Mouse (Mus musculus) MEL (cell line): ENCODE results near the gene Hectd1. TPM values are rescaled to one million over a fixed set of nuclear protein-coding genes. Genes with fewer than 3 reads are reported as not detected.

Source experiments
- DNase-seq: peaks from one replicate; pipeline ENCODE4 v3.0.0; 2011; ENCODE audit warnings: low read depth, low spot score
- H3K27ac ChIP-seq: 2 replicates; pipeline ENCODE4 v1.5.1; 2012; ENCODE audit warnings: low read depth, mild to moderate bottlenecking, control low read depth, low read length, moderate library complexity; ENCODE audit not compliant: control insufficient read depth
- H3K27me3 ChIP-seq, 2 experiments: fragments of 150-350 bp in 1 of 2; sonication (generic) in 1 of 2; 2 replicates each; pipeline ENCODE4 v1.6.1; 2012; ENCODE audit warnings: low read length in 2 of 2, mild to moderate bottlenecking in 2 of 2, improper control_type of control experiment in 1 of 2, moderate library complexity in 1 of 2; ENCODE audit not compliant: insufficient read depth in 2 of 2, control insufficient read depth in 1 of 2
- H3K36me3 ChIP-seq, 2 experiments: 2 replicates each; pipeline ENCODE4 v1.6.1; 2012 to 2014; ENCODE audit warnings: low read length in 2 of 2, improper control_type of control experiment in 1 of 2, inconsistent platforms in 1 of 2, mild to moderate bottlenecking in 1 of 2; ENCODE audit not compliant: insufficient read depth in 2 of 2, control insufficient read depth in 1 of 2
- H3K4me1 ChIP-seq, 2 experiments: fragments of 150-350 bp in 1 of 2; sonication (generic) in 1 of 2; 2 replicates each; pipeline ENCODE4 v1.6.1; 2012; ENCODE audit warnings: low read length in 2 of 2, improper control_type of control experiment in 1 of 2, mild to moderate bottlenecking in 1 of 2; ENCODE audit not compliant: insufficient read depth in 2 of 2, control insufficient read depth in 1 of 2
- H3K4me3 ChIP-seq, 2 experiments: fragments of 150-350 bp in 1 of 2; sonication (generic) in 1 of 2; 2 replicates each; pipeline ENCODE4 v1.5.1; 2012; ENCODE audit warnings: low read depth in 2 of 2, low read length in 2 of 2, mild to moderate bottlenecking in 2 of 2, moderate library complexity in 2 of 2, control low read depth in 1 of 2, improper control_type of control experiment in 1 of 2; ENCODE audit not compliant: control insufficient read depth in 1 of 2, insufficient read depth in 1 of 2
- H3K79me2 ChIP-seq: 2 replicates; pipeline ENCODE4 v1.6.1; 2012; ENCODE audit warnings: mild to moderate bottlenecking, low read length, moderate library complexity; ENCODE audit not compliant: control insufficient read depth, poor library complexity, insufficient read depth
- H3K9ac ChIP-seq: 2 replicates; pipeline ENCODE4 v1.6.1; 2012; ENCODE audit warnings: low read depth, mild to moderate bottlenecking, control low read depth, low read length, moderate library complexity; ENCODE audit not compliant: control insufficient read depth, poor library complexity, severe bottlenecking
- H3K9me3 ChIP-seq: fragments of 150-350 bp; sonication (generic); replicated peaks from 2 replicates; pipeline ENCODE4 v1.6.1; 2012; ENCODE audit warnings: mild to moderate bottlenecking, low read length, improper control_type of control experiment, moderate library complexity; ENCODE audit not compliant: insufficient read depth
- CHD2 ChIP-seq: IDR thresholded peaks from 2 replicates; pipeline ENCODE4 v1.6.1; 2011; ENCODE audit warnings: low read length, improper control_type of control experiment
- CTCF ChIP-seq, 3 experiments: IDR thresholded peaks in 2 of 3; conservative IDR thresholded peaks in 1 of 3; 2 replicates each; pipeline ENCODE4 v1.5.1; 2011 to 2012; ENCODE audit warnings: low read length in 3 of 3, low read depth in 2 of 3, mild to moderate bottlenecking in 2 of 3, improper control_type of control experiment in 1 of 3, inconsistent platforms in 1 of 3, mixed read lengths in 1 of 3, moderate library complexity in 1 of 3; ENCODE audit not compliant: control insufficient read depth in 1 of 3, insufficient read depth in 1 of 3, poor library complexity in 1 of 3, severe bottlenecking in 1 of 3
- E2F4 ChIP-seq: IDR thresholded peaks from 2 replicates; pipeline ENCODE4 v1.6.1; 2011; ENCODE audit warnings: low read depth, low read length, improper control_type of control experiment, borderline replicate concordance
- ELF1 ChIP-seq: IDR thresholded peaks from 2 replicates; pipeline ENCODE4 v1.6.1; 2014; ENCODE audit warnings: low read depth, mild to moderate bottlenecking, inconsistent platforms, low read length, improper control_type of control experiment, moderate library complexity
- EP300 ChIP-seq, 2 experiments: IDR thresholded peaks; 2 replicates each; pipeline ENCODE4 v1.6.1; 2011; ENCODE audit warnings: improper control_type of control experiment in 2 of 2, low read length in 2 of 2, low read depth in 1 of 2, mild to moderate bottlenecking in 1 of 2
- ETS1 ChIP-seq: IDR thresholded peaks from 2 replicates; pipeline ENCODE4 v1.6.1; 2012; ENCODE audit warnings: low read depth, mild to moderate bottlenecking, inconsistent platforms, low read length, improper control_type of control experiment, moderate library complexity
- GABPA ChIP-seq: IDR thresholded peaks from 2 replicates; pipeline ENCODE4 v1.6.1; 2012; ENCODE audit warnings: low read depth, mild to moderate bottlenecking, inconsistent platforms, low read length, improper control_type of control experiment, moderate library complexity
- GATA1 ChIP-seq: IDR thresholded peaks from 2 replicates; pipeline ENCODE4 v1.6.1; 2011; ENCODE audit warnings: low read depth, low read length, improper control_type of control experiment
- HCFC1 ChIP-seq: IDR thresholded peaks from 2 replicates; pipeline ENCODE4 v1.6.1; 2012; ENCODE audit warnings: low read depth, mild to moderate bottlenecking, inconsistent platforms, low read length, improper control_type of control experiment, moderate library complexity
- MAFK ChIP-seq: IDR thresholded peaks from 2 replicates; pipeline ENCODE4 v1.6.1; 2011; ENCODE audit warnings: low read depth, mild to moderate bottlenecking, low read length, improper control_type of control experiment, borderline replicate concordance
- MAX ChIP-seq: IDR thresholded peaks from 2 replicates; pipeline ENCODE4 v1.6.1; 2011; ENCODE audit warnings: low read length, improper control_type of control experiment
- MAZ ChIP-seq: IDR thresholded peaks from 2 replicates; pipeline ENCODE4 v1.6.1; 2012; ENCODE audit warnings: low read depth, mild to moderate bottlenecking, inconsistent platforms, low read length, improper control_type of control experiment
- MXI1 ChIP-seq: IDR thresholded peaks from 2 replicates; pipeline ENCODE4 v1.6.1; 2011; ENCODE audit warnings: mild to moderate bottlenecking, low read depth, low read length, improper control_type of control experiment
- MYB ChIP-seq: IDR thresholded peaks from 2 replicates; pipeline ENCODE4 v1.6.1; 2011; ENCODE audit warnings: mild to moderate bottlenecking, low read depth, low read length, improper control_type of control experiment
- MYC ChIP-seq: IDR thresholded peaks from 2 replicates; pipeline ENCODE4 v1.6.1; 2011; ENCODE audit warnings: low read depth, mild to moderate bottlenecking, low read length, improper control_type of control experiment, moderate library complexity
- NELFE ChIP-seq: IDR thresholded peaks from 2 replicates; pipeline ENCODE4 v1.6.1; 2011; ENCODE audit warnings: low read depth, low read length, improper control_type of control experiment
- POLR2AphosphoS2 ChIP-seq: IDR thresholded peaks from 2 replicates; pipeline ENCODE4 v1.6.1; 2011; ENCODE audit warnings: low read length, improper control_type of control experiment
- RAD21 ChIP-seq: IDR thresholded peaks from 2 replicates; pipeline ENCODE4 v1.6.1; 2011; ENCODE audit warnings: mild to moderate bottlenecking, low read depth, low read length, improper control_type of control experiment
- RCOR1 ChIP-seq: IDR thresholded peaks from 2 replicates; pipeline ENCODE4 v1.6.1; 2012; ENCODE audit warnings: low read depth, mild to moderate bottlenecking, inconsistent platforms, low read length, improper control_type of control experiment
- TBP ChIP-seq: IDR thresholded peaks from 2 replicates; pipeline ENCODE4 v1.8.0; 2011; ENCODE audit warnings: low read depth, low read length, improper control_type of control experiment
- TCF12 ChIP-seq: IDR thresholded peaks from 2 replicates; pipeline ENCODE4 v1.6.1; 2014; ENCODE audit warnings: low read depth, mild to moderate bottlenecking, inconsistent platforms, low read length, improper control_type of control experiment, moderate library complexity
- ZC3H11A ChIP-seq: IDR thresholded peaks from 2 replicates; pipeline ENCODE4 v1.6.1; 2012; ENCODE audit warnings: low read depth, mild to moderate bottlenecking, inconsistent platforms, low read length, improper control_type of control experiment
- ZMIZ1 ChIP-seq: IDR thresholded peaks from 2 replicates; pipeline ENCODE4 v1.6.1; 2012; ENCODE audit warnings: low read depth, mild to moderate bottlenecking, inconsistent platforms, low read length, improper control_type of control experiment, moderate library complexity
- polyA plus RNA-seq, 2 experiments: library from polyadenylated mRNA; stranded (reverse) in 1 of 2; unstranded in 1 of 2; fragments of >175 nt in 1 of 2; fragments of >200 nt in 1 of 2; gene quantifications; 2 replicates each; pipeline versions ENCODE4 v1.2.1 to v1.2.4; 2012; ENCODE audit warnings: low replicate concordance in 2 of 2, low read depth in 1 of 2; ENCODE audit not compliant: insufficient read length in 2 of 2, insufficient read depth in 1 of 2, missing spikeins in 1 of 2
- total RNA-seq: library from RNA; depleted of rRNA; stranded (reverse); fragments of 300-350 nt; gene quantifications from 2 replicates; pipeline ENCODE4 v1.2.3, GENCODE M21; 2012

Gene Hectd1
- total and polyA plus RNA-seq, 3 experiments = 55.2 to 248 (median 72.0) TPM

DNA sequence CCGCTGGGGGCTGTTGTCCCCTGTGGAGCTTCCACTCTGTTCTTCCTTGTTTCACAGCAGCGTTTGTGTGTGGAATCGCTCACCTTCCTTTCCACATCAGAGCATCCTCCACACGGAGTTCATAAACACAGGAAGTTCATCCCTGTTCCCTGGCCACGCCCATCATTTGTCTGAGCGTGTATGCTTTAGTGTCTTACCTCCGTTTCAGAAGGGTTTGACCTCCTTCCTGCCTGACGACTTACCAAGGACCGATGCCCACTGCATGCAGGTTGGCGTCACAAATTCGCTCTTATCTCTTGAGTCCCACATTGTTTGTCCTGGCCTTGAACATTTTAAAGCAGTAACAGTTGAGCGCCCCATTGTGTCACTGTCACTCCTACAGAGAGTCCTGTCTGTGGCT, 123.6 kb downstream of the Hectd1 start:
- Histone ChIP-seq H3K4me1 (peaks cover 0 to 11% of the 10 kb centered on the region in 2 experiments; a peak in 3 of 4 replicates), H3K9ac (no peak overlapping the region), H3K9me3 (no peaks in the 10 kb centered on the region), H3K4me3 (no peak overlapping the region), H3K36me3 (peaks cover 0 to 5% of the 10 kb centered on the region in 2 experiments; a peak in 2 of 4 replicates), H3K27me3 (no peaks in the 10 kb centered on the region), H3K79me2 (no peaks in the 10 kb centered on the region), H3K27ac (no peak overlapping the region)
- TF ChIP-seq MYC (no peak), MAX (no peak), CHD2 (no peak), E2F4 (no peak), ZC3H11A (no peak), CTCF (IDR thresholded peaks at IDR 0.05 in 2 of 3, conservative IDR thresholded peaks at IDR 0.05 in 1 of 3; ENCODE audit: control insufficient read depth in 1 of 3, insufficient read depth in 1 of 3, low read depth in 2 of 3, low read length in 3 of 3, poor library complexity in 1 of 3, severe bottlenecking in 1 of 3) (no peak), MXI1 (no peak), RAD21 (no peak), POLR2AphosphoS2 (no peak), HCFC1 (no peak), ZMIZ1 (no peak), GABPA (no peak), MYB (no peak), GATA1 (no peak), EP300 (IDR thresholded peaks at IDR 0.05; ENCODE audit: low read depth in 1 of 2, low read length in 2 of 2) (no peak), RCOR1 (no peak), ETS1 (no peak), MAFK (no peak), TBP (no peak), NELFE (no peak)
- no peak for DNase-seq

DNA sequence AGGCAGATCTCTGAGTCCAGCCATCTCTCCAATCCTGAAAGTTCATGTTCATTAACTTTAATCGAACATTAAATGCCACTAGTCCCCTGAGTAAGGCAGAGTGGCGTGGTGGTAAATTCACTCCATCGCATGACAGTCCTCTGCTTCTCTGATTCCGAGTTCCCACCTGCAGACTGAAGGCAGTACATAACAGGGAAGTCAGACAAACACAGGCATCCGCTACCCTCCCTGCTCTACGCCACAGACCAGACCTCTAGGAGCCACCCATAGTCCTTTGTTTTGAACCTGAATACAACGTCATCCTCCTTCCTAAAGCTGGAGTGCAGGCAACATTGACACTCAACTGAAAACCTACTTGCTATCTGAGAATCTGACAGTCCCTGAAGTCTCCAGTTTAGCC, 124.8 kb downstream of the Hectd1 start:
- Histone ChIP-seq H3K27ac (no peak overlapping the region), H3K9ac (no peak overlapping the region), H3K4me3 (no peak overlapping the region), H3K4me1 (peaks cover 0 to 11% of the 10 kb centered on the region in 2 experiments; a peak in 3 of 4 replicates), H3K9me3 (no peaks in the 10 kb centered on the region), H3K27me3 (no peaks in the 10 kb centered on the region), H3K36me3 (peaks cover 0 to 8% of the 10 kb centered on the region in 2 experiments; a peak in 2 of 4 replicates), H3K79me2 (no peaks in the 10 kb centered on the region)
- TF ChIP-seq RAD21 = no peak
- TF ChIP-seq ZMIZ1 = no peak
- no peak for TF ChIP-seq MAX
- no peak for TF ChIP-seq ZC3H11A
- TF ChIP-seq MAZ = no peak
- no peak for TF ChIP-seq ELF1
- no peak for TF ChIP-seq TCF12
- no peak for DNase-seq
